Mouse (Mus musculus) adrenal gland, postnatal 36 days (tissue): ENCODE measurements around the gene 9130023H24Rik. TPM values are rescaled to one million over a fixed set of nuclear protein-coding genes. Genes with fewer than 3 reads are reported as not detected.

ENCODE experiments used
- total RNA-seq, 2 experiments: library from RNA; stranded (reverse); gene quantifications; 2 replicates each; pipeline ENCODE4 v1.2.3; 2021

Gene 9130023H24Rik
- total RNA-seq, 2 experiments from 2014 or later, result 6.5 to 7.6 TPM

Other genes with a start within 250 kb of the 9130023H24Rik start
- gene Pycard, start 244.2 kb downstream of the 9130023H24Rik start, total RNA-seq, result 1 to 10 TPM; 3.6 to 5.4 TPM
- under 1 TPM in 1 of 2 experiments, not detected in 1; 0.20 TPM for gene Trim72, start 234.1 kb downstream of the 9130023H24Rik start, total RNA-seq
- 1 to 10 TPM; 4.4 to 7.8 TPM for gene Itgam, start 175.4 kb downstream of the 9130023H24Rik start, total RNA-seq
- not detected for gene Gm49368, start 175.3 kb downstream of the 9130023H24Rik start, total RNA-seq
- gene Itgax, start 108.5 kb downstream of the 9130023H24Rik start, total RNA-seq, result 1 to 10 TPM in 1 of 2 experiments, under 1 TPM in 1; 0.89 to 2.9 TPM
- under 1 TPM in 1 of 2 experiments, not detected in 1; 0.13 TPM for gene Itgad, start 83.7 kb downstream of the 9130023H24Rik start, total RNA-seq
- 1 to 10 TPM in 1 of 2 experiments, not detected in 1; 6.9 TPM for gene Cox6a2, start 31.6 kb downstream of the 9130023H24Rik start, total RNA-seq
- gene Armc5, start 689 bp downstream of the 9130023H24Rik start, total RNA-seq, result 10 to 100 TPM; 18.5 to 19.9 TPM
- gene Tgfb1i1, start 8.8 kb upstream of the 9130023H24Rik start, total RNA-seq, result 10 to 100 TPM; 18.3 to 28.9 TPM
- gene Slc5a2, start 27.6 kb upstream of the 9130023H24Rik start, total RNA-seq, result not detected
- gene BC017158, start 60.1 kb upstream of the 9130023H24Rik start, total RNA-seq, result 10 to 100 TPM; 27.9 to 28.9 TPM
- gene Rgs10, start 180.7 kb upstream of the 9130023H24Rik start, total RNA-seq, result 10 to 100 TPM; 10.6 to 19.7 TPM
- 10 to 100 TPM; 74.4 to 90.2 TPM for gene Tial1, start 223.7 kb upstream of the 9130023H24Rik start, total RNA-seq